Mouse (Mus musculus): ENCODE measurements around the gene Hist3h2a. TPM values are rescaled to one million over a fixed set of nuclear protein-coding genes. Genes with fewer than 3 reads are reported as not detected.

The Hist3h2a gene
- polyA plus RNA-seq, 1 experiment from 2014 or later: 26.4 TPM

- H3K4me2 ChIP-seq: no peak overlapping the region
- H3K27ac ChIP-seq (replicated peaks): no peak overlapping the region
- peaks cover 38% of the 10 kb centered on the region for H3K36me3 ChIP-seq
- ATAC-seq (ENCODE audit: extremely low read depth, insufficient number of reproducible peaks, low FRiP score, low TSS enrichment): no peak
- peaks cover 37% of the 10 kb centered on the region for H3K4me1 ChIP-seq
- H3K9me3 ChIP-seq: no peaks in the 10 kb centered on the region
- H3K9ac ChIP-seq: no peak overlapping the region
- H3K4me3 ChIP-seq: no peak overlapping the region
- no peaks in the 10 kb centered on the region for H3K27me3 ChIP-seq (replicated peaks)
- WGBS: 82% methylated on average over 21 of the region's 21 CpGs
These were observed 16.5 kb downstream of the Hist3h2a start for GRCm38 (mm10) chr11:58970831-58971530.

GRCm38 (mm10) chr11:58971796-58972195 lies 17.3 kb downstream of the Hist3h2a start:
- Histone ChIP-seq H3K9ac (0 out of 2 replicates have a peak overlapping the region, but pooled peaks have one; percentile 37), H3K27me3 (replicated peaks) (no peaks in the 10 kb centered on the region), H3K4me3 (no peak overlapping the region), H3K4me2 (no peak overlapping the region), H3K36me3 (peaks cover 38% of the 10 kb centered on the region), H3K4me1 (peaks cover 34% of the 10 kb centered on the region), H3K27ac (replicated peaks) (no peak overlapping the region), H3K9me3 (no peaks in the 10 kb centered on the region)
- 64% methylated on average over 3 of the region's 3 CpGs for WGBS
- no peak for ATAC-seq (ENCODE audit: extremely low read depth, insufficient number of reproducible peaks, low FRiP score, low TSS enrichment)

DNA sequence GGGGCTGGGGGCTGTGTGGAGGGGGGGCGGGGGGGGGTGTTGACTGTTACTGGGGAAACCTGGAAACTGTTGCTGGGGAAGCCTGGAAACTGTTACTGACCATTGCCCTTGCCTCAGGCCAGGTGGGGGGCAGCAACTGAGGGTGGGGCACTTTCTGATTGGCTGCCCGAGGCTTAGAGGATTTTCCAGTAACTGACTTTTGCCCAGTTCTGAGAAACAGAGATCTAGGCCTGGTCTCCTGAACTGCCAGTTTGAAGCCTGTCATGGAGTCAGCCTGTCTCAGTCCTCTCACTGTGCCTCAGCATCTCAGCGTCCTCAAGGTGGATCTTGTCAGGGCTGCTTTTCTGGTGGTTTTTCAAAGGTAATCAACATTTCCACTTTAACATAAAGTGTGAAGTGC lies 19.9 kb downstream of the Hist3h2a start:
- WGBS: 89% methylated on average over 3 of the region's 3 CpGs
- H3K4me2 ChIP-seq: no peak overlapping the region

GRCm38 (mm10) chr11:58977150-58977549 lies 22.7 kb downstream of the Hist3h2a start:
- Histone ChIP-seq H3K36me3 (peaks cover 20% of the 10 kb centered on the region), H3K9ac (peak overlapping the region; percentile 99), H3K4me2 (peak overlapping the region; percentile 86), H3K27me3 (replicated peaks) (no peaks in the 10 kb centered on the region), H3K4me1 (peaks cover 55% of the 10 kb centered on the region), H3K4me3 (peak overlapping the region; percentile 100), H3K9me3 (no peaks in the 10 kb centered on the region), H3K27ac (replicated peaks) (peak overlapping the region; percentile 87)
- WGBS: under 1% methylated on average over 29 of the region's 29 CpGs
- ATAC-seq (ENCODE audit: extremely low read depth, insufficient number of reproducible peaks, low FRiP score, low TSS enrichment): no peak

More for the DNA sequence above, 19.9 kb downstream of the Hist3h2a start:
- no peak for ATAC-seq (ENCODE audit: extremely low read depth, insufficient number of reproducible peaks, low FRiP score, low TSS enrichment)
- Histone ChIP-seq H3K9me3 (no peaks in the 10 kb centered on the region), H3K27ac (replicated peaks) (no peak overlapping the region), H3K36me3 (peaks cover 35% of the 10 kb centered on the region), H3K4me1 (peaks cover 42% of the 10 kb centered on the region), H3K27me3 (replicated peaks) (no peaks in the 10 kb centered on the region), H3K9ac (no peak overlapping the region), H3K4me3 (no peak overlapping the region)

DNA sequence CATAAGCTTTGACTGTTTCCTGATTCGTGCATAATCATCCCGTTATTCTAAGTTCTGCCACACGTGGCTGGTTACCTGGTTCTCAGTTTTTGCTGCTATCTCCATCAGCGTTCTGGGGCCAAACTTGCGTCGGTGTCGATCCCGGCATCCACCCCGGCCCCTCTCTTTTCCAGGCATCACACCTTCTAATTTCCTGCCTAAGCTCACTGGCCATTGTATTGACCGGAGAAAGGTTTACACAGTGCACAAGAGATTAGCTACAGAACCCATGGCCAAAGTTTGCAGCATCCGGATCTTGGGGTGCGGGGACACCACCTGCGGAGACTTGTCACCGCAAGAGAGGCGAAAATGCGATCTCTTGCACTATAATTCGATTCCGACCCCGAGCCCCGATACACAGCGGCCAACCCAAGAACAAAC lies 23.1 kb downstream of the Hist3h2a start:
- Histone ChIP-seq H3K4me3 (peak overlapping the region; percentile 100), H3K36me3 (peaks cover 20% of the 10 kb centered on the region), H3K9ac (peak overlapping the region; percentile 99), H3K27me3 (replicated peaks) (no peaks in the 10 kb centered on the region), H3K9me3 (no peaks in the 10 kb centered on the region), H3K4me1 (peaks cover 55% of the 10 kb centered on the region), H3K4me2 (peak overlapping the region; percentile 86), H3K27ac (replicated peaks) (peak overlapping the region; percentile 87)
- under 1% methylated on average over 21 of the region's 21 CpGs for WGBS
- ATAC-seq (ENCODE audit: extremely low read depth, insufficient number of reproducible peaks, low FRiP score, low TSS enrichment): no peak

GRCm38 (mm10) chr11:58978027-58978705 lies 23.7 kb downstream of the Hist3h2a start, which contains the start of gene Trim11:
TSS of gene Trim11 (plus strand) at chr11:58978093.
- under 1% methylated on average over 64 of the region's 64 CpGs for WGBS

GRCm38 (mm10) chr11:58978706-58979030 lies 24.2 kb downstream of the Hist3h2a start:
- Histone ChIP-seq H3K4me3 (peak overlapping the region; percentile 100), H3K4me2 (peak overlapping the region; percentile 86), H3K9me3 (no peaks in the 10 kb centered on the region), H3K27ac (replicated peaks) (peak overlapping the region; percentile 87), H3K36me3 (peaks cover 26% of the 10 kb centered on the region), H3K4me1 (peaks cover 63% of the 10 kb centered on the region), H3K9ac (peak overlapping the region; percentile 99), H3K27me3 (replicated peaks) (no peaks in the 10 kb centered on the region)
- no peak for ATAC-seq (ENCODE audit: extremely low read depth, insufficient number of reproducible peaks, low FRiP score, low TSS enrichment)
- WGBS: under 1% methylated on average over 5 of the region's 5 CpGs

More at GRCm38 (mm10) chr11:58978027-58978705, 23.7 kb downstream of the Hist3h2a start, which contains the start of gene Trim11:
- Histone ChIP-seq H3K4me3 (peak within 1 kb of the TSS; percentile 100), H3K27me3 (replicated peaks) (no peaks in the 10 kb centered on the region), H3K27ac (replicated peaks) (peak within 1 kb of the TSS; percentile 87), H3K36me3 (peaks cover 24% of the 10 kb centered on the region), H3K9me3 (no peaks in the 10 kb centered on the region), H3K4me2 (peak within 1 kb of the TSS; percentile 86), H3K4me1 (peaks cover 61% of the 10 kb centered on the region), H3K9ac (peak within 1 kb of the TSS; percentile 99)
- 0 out of 2 replicates have a peak, but pooled peaks have one; percentile 54 for ATAC-seq (ENCODE audit: extremely low read depth, insufficient number of reproducible peaks, low FRiP score, low TSS enrichment)

- WGBS: 55% methylated on average over 3 of the region's 3 CpGs
- Histone ChIP-seq H3K36me3 (peaks cover 31% of the 10 kb centered on the region), H3K4me3 (peak overlapping the region; percentile 100), H3K27ac (replicated peaks) (peak overlapping the region; percentile 87), H3K9me3 (no peaks in the 10 kb centered on the region), H3K4me1 (peaks cover 66% of the 10 kb centered on the region), H3K9ac (peak overlapping the region; percentile 99), H3K4me2 (peak overlapping the region; percentile 86), H3K27me3 (replicated peaks) (no peaks in the 10 kb centered on the region)
- no peak for ATAC-seq (ENCODE audit: extremely low read depth, insufficient number of reproducible peaks, low FRiP score, low TSS enrichment)
These were observed 24.7 kb downstream of the Hist3h2a start for GRCm38 (mm10) chr11:58979183-58979582.

DNA sequence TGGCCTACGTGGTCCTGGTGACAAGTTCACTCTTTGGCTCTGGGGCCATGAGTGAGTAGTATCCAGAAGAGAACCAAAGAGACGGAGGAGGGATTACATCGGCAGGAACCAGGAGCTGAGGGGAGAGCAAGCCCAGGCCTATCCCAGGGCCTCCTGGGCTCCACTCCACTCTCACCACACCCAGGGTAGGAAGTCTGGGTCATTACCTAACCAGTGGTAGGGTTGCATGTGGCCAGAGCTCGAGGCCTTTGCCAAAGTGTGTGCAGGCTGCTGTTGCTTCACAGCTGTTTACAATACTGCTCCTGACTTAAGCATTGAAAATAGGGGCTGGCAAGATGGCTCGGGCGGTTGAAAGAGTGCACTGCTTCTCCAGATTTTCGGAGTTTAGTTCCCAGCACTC lies 25.2 kb downstream of the Hist3h2a start:
- Histone ChIP-seq H3K9me3 (no peaks in the 10 kb centered on the region), H3K4me1 (peaks cover 71% of the 10 kb centered on the region), H3K9ac (peak overlapping the region; percentile 99), H3K36me3 (peaks cover 32% of the 10 kb centered on the region), H3K4me3 (peak overlapping the region; percentile 100), H3K27me3 (replicated peaks) (no peaks in the 10 kb centered on the region), H3K4me2 (peak overlapping the region; percentile 86), H3K27ac (replicated peaks) (peak overlapping the region; percentile 87)
- no peak for ATAC-seq (ENCODE audit: extremely low read depth, insufficient number of reproducible peaks, low FRiP score, low TSS enrichment)
- WGBS: 62% methylated on average over 7 of the region's 7 CpGs

GRCm38 (mm10) chr11:58980381-58980990 lies 26.0 kb downstream of the Hist3h2a start:
- Histone ChIP-seq H3K4me3 (peak overlapping the region; percentile 100), H3K36me3 (peaks cover 35% of the 10 kb centered on the region), H3K9ac (peak overlapping the region; percentile 99), H3K4me1 (peaks cover 77% of the 10 kb centered on the region), H3K4me2 (peak overlapping the region; percentile 86), H3K27me3 (replicated peaks) (no peaks in the 10 kb centered on the region), H3K9me3 (no peaks in the 10 kb centered on the region), H3K27ac (replicated peaks) (peak overlapping the region; percentile 87)
- no peak for ATAC-seq (ENCODE audit: extremely low read depth, insufficient number of reproducible peaks, low FRiP score, low TSS enrichment)
- 51% methylated on average over 5 of the region's 5 CpGs for WGBS

Data from heart, embryonic 13.5 days (tissue).